Mouse (Mus musculus) CD4-positive helper T cell, adult 2 months (primary cell): ENCODE measurements at regions not wholly inside any gene's neighbourhood (a gene's known extent, or its start where the extent isn't known, plus 50 kb on each side); places are given as distances from the start of the nearest gene placed in this dataset.
A peak's percentile ranks its signal among the peaks of the same experiment; 100 is the strongest.

Experiments used
- DNase-seq: peaks from one replicate; pipeline ENCODE4 v3.0.0-alpha.2; 2012; ENCODE audit warnings: low read depth, missing footprints, low spot score

DNA sequence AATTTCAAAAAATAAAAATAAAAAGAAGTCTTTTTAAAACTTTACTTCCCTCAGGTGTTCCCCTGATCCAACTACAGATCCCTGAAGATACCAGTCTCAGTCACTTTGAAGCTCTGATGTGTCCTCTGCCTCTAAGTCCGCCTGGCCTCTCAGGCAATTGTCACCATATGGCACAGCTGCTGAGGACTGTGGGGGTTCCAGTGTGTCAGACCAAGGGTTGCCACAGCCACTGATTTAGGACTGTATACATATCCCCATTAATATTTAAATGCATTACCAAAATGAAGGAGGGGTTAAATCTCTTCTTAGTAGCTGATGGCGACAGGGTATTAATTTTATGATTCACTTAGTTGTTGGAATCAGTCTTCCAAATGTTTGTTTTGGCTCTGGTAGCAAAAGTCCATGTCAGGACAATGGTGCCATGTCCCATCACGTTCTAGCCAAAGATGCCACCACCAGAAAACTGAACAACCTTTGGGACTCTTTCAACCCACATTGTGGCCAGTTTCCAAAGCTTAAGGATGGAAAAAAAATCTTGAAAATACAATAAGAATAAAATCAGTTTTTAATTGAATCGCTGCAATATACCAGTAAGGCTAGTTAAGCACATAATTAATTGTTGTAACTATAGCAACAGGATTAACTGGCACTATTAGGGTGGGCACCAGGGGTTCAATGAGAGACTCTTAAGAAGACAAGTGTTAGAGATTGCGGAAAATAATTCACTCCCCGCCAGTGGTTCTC lies 62.5 kb downstream of the Arrdc4 start:
- DNase-seq, result no peak

DNA sequence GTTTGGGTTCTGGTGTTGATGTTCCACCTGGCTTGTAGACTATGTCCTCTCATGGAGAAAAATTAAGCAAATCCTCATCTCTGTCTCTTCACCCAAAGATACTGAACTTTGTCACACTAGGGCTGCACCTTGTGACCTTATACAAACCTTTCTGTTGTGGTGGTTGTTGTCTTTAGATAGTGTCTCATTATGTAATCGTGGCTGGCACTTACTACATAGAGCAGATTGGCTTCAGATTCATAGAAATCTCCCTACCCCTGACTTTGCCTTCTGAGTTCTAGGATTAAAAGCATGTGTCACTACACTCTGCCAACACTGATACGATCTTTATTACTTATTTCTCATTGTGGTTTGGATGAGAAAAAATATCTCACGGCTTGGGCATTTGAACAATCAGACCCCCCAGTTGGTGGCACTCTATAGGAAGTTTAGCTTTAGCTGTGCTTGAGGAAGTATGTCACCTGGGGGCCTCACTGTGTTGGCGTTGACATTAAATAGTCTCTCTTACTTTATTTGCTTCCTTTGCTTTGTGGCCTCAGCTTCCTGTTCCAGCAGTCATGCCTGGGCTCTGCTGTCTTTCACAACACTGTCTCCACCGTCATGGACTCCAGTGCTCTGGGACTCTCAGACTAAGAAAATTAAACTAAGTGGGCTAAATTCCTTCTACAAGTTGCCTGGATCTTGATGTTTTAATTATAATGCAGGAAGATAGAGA lies 66.0 kb downstream of the Arrdc4 start:
- DNase-seq, result no peak

DNA sequence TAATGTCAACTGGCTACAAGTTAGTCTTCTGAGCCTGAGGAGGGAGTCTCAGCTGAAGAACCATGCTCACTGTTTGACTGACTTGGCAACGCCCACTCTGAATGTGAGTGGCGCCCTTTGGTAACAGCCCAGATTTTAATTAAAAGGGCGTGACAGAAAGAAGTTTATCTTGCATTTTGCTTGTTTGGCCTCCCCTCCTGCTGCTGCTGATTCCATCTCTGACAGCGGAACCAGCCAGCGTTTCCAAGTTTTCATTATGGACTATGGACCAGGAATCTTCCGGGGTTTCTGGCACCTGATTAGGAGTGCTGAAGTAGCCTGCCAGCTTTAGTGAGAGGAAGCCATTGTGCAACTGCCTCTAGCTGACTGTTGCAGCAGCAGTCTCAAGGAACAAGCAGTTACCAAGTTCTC lies 66.7 kb downstream of the Arrdc4 start:
- DNase-seq, result no peak

DNA sequence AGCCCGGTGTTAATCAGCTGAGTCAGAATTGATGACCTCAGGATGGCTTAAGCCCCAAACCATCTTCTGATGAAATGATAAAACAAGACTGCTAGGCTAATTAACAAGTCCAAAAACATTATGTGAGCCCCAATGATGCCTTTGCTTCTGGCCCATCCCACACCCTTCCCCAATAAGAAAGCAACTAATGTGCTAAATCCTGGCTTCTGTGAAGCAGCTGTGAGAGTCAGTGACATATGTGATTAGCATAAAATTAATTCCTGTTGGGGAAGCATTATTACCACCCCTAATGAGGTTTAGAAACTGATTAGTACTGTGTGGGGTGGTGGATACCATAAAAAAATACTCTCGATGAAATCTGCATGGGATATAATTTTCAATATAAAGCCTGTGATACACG lies 69.3 kb downstream of the Arrdc4 start:
- no peak for DNase-seq

DNA sequence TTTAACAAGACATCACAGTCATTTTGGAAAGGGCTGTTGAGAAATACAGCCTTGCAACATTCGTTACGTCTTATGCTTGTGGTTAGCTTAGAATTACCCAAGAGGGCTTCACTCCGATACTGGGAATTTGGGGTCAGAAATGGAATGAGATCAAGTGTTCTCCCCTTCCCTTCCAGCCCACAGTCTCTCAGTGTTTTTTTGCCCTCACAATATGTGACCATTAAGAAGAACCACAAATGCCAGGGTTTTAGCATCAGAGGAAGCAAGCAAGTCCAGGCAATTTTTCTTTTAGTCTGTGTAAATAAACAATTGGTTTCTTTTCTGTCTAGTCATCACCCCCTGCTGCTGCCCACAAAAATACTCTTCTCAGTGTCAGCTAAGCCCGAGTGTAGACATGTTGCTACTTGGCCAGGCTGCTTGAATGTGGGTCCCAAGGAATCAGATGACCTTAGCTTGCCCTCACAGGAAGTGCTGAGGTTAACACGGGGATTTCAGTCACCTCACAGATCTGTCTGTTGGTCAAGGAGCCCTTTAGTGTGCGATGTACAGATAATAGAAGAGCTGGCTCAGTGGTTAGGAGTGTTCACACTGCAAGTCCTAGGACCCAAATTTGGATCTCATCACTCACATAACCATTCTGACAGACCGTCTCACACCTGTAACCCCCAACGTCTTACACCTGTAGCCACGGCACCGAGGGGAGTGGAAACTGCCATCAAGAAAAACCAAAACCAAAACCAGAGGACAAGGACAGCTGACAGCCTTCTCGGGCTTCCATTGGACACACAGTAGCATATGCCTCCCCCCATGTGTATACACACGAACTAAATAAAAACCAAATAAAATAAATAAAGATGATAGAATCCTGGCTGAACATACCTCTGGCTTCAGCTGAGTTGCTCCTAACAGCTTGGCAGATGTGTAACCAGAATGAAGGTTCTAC lies 81.0 kb downstream of the Arrdc4 start:
- no peak for DNase-seq

DNA sequence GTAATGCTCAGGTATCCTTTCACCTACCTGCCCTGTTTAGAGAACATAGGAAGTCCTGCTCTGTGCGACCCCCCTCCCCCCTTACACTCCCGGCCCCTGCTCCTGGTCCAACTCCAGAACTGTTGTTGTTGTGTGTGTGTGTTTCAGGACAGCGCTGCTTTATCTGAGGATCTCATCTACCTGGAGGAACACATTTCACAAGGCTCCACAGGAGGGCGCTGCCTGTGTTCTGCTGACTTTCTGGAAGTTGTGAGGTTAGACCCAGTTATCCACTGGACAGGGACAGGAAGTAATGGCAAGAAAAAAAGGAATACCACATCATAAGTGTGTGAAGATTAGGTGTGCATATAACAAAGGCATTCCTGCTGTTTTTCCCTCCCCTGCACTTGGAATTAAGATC lies 81.8 kb downstream of the Arrdc4 start:
- DNase-seq, result no peak

DNA sequence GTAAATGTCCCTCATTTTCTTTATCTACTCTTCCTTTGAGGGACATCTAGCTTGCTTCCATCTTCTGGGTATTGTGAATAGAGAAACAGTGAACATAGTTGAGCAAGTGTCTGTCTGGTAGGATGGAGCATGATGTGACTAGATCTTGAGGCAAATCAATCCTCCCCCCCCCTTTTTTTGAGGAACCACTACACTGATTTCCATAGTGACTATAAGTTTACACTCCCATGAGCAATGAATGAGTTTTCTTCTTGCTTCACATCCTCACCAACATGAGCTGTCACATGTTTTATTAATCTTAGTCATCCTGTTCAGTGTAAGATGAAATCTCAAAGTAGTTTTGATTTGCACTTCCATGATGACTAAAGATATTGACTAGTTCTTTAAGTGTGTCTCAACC lies 92.7 kb downstream of the Arrdc4 start:
- DNase-seq, result no peak

DNA sequence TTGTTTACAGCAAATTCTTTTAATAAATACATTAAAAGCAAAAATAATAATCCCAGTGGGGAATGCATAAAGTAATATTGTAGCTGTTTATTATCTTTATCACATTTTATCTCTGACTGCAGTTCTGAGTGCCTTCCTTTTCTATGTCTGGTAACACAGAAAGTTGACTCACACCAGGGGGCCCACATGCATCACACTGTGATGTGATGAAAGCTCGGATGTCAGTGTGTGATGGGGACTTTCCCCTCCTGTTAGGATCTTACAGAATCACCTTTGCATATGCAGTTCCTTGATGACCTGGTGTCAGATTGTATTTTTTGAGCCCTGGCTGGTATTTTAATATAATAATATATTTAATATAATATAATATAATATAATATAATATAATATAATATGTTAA lies 95.5 kb downstream of the Arrdc4 start:
- no peak for DNase-seq

DNA sequence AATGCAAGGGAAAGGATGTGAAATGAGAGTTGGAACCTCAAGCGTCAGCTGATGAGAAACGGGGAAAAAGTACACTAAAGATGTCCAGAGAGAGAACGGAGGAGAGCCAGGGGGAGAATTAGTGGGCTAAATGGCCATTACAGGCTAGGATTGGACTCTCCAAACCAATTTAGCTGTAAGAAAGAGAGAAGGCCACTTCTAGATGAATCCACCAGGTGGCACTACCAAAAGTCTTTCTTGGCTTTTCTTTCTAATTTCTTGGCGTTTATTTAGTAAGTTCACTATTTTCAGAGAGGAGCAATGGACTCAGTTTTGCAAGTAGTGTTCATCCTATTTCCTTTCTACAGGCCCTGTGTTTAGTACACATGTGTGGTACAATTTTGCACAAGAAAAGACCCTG lies 97.6 kb downstream of the Arrdc4 start:
- no peak for DNase-seq

DNA sequence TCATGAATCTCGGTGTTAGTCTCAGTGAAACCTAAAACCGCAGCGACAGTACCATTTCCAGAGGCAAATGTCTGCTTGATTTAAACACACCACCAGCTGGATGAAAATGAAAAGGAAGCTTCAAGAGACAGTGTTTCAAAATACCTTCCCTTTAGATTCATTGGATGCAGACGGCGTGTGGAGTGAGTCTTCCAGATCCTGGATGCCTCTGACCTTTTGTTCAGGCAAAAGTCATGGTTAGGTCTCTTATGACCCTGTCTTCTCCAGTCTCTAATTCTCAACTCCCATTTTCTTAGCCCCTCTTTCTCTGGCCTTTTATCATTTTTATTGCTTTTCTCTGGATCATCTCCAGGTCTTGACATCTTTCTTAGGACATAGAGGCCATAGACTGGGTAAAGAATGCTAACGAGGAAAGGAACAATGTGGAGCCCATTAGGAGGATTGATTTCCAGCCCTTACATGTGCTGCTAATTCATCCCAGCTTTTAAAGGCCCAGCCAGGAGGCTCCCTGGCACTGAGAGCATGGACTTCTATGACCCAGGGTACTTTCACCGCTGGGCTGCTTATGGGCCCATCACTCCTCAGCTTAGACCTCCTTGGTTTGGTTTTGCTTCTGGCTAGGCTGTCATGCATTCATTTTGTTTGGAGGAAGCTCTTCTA lies 111.4 kb downstream of the Arrdc4 start:
- DNase-seq, result no peak

DNA sequence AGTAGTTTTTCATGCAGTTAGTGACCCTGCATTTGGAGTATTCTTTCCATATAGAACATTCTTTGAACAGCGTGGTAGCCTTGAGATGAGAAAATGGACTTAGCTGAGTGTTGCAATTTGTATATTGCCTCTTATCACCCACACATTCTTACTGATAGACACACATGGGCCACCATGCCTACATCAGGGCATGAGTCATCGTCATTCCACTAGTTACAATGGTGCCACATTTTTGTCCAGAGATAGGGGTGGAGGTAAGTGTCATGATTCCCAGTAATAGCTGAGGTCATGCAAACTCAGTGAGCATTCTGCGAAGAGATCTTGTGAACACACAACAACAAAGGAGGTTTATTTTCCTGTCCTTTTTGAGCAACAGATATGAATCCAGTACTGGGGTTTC lies 128.0 kb downstream of the Arrdc4 start:
- DNase-seq, result no peak

DNA sequence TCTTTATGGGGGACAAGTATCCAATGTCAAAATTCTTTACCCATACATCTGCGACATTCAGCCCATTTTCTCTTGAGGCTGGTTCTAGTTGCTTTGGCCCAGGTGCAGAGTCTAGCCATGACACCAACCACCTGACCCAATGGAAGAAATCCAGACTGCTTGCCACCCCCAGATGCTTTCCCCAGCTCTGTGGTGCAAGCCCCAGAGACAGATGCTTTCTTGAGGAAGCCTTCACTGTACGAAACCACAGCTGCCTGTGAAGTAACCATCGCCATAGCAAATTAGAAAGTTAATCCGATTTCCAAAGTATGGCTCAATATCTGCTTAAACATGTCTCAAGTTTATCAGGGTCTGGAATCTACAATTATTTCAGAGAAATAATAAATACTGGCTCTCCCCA lies 138.5 kb downstream of the Arrdc4 start:
- DNase-seq, result no peak

DNA sequence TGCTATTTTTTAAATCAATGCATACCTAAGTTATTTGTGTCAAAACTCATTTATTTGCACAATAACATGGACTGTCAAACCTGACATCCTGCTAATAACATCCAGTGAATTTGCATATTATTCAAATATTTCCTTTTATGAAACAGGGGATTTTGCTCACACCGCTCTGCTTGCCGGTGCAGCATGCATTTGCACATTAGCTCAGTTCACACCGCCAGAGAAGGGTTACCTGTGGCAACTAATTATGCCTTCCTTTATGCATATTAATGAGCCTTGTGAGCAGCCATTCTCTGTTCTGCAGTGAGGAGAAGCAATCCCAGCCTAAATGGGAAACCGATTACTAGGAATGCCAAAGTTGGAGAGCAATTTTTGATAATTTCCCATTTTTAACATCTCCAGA lies 141.9 kb downstream of the Arrdc4 start:
- no peak for DNase-seq

DNA sequence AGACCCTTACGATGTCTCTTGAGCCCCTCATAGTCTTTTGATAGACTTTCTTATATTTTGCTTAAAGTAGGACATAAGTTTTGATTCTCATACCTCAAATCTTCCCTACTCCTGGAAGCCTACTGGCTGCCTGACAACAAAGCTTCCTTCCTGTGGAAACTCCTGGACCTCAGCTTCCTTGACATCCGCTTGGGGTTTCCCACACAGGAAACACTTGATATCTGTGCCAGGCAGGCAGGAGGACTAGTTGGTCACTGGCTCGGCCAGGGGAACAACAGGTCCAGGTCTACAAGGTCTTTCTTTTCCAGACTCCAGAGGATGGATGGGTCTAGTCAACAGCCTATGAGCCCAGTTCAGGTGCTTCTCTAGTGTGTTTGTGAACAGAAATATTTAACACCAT lies 142.8 kb downstream of the Arrdc4 start:
- no peak for DNase-seq

DNA sequence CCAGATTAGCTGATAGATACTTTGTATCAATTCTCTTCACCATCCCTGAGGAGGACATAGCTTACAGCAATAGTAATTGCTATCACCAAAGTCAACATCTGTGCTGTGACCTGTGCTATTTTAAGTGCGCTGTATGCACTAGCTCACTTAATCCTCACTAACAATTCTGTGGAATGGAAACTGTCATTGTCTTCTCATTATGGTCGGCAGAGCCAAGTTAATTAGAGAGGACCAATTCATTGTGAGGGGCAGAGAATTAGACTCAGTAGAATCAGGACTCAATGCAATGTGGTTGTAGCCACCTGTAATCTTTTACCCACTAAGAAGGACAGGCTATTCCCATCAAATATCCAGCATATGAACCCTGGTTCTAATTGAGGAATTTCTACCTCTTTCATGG lies 145.3 kb downstream of the Arrdc4 start:
- no peak for DNase-seq

DNA sequence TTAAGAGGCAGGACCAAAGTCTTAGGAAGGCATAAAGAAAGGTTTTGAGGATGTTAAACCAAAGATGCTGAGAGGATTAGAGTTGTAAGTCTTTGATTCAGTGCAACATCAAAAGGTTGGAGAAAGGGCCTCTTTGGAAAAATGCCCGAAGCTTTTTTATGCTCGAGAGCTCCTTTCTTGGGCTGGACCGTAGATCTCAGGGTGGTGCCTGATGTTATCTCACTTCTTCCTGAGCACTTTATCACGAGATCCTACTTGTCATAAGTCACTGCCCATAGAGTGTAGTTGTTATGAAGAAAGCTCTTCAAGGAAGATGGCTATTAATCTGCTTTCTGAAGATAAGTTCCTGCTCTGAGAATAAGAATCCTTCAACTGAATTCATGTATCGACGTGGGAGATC lies 147.0 kb downstream of the Arrdc4 start:
- DNase-seq, result no peak

DNA sequence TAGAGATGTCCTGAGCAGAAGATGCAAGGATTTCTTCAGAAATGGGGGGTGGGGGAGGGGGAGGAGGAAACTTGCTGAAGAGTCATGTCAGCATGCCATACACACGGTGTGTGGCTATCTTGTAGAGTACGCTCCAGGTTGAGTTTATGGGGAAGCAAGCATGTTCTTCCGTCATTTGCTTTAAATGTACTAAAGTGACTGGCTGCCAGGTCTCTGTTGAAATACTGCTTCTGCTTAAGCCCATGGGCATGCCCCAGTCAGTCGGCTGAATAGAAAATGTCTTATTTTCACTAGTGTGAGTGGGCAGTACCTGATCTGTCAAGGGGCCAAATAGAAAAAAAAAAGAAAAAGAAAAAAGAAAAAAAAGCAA lies 155.0 kb downstream of the Arrdc4 start:
- no peak for DNase-seq

DNA sequence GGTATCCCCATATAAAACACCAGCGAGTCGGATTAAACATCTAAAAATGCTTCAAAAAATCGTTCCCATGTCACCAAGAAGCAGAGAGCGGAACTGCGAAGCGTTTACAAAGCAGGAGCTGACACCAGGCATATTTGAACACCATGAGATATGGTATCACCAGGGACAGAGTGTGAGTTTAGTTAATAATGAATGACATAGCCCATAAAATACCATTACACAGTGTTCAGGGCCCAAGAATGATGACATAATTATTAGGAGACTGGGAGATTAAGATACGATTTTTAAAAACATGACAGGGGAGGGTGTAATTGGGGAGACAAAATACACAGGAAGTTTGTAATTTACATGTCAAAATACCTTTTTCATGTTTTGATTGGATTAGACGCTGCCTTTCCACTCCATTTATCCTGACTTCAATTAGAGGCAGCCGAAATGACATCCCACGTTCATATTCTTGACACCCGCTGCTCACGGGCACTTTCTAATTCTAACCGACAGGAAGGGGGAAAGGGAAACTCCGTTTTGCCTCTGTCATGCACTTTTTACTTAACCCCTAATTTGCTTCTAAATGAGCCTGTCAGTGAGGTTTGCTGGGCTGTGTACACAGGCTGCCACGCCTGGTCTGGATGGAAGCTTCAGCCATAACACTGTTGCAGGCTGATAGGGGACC lies 155.6 kb downstream of the Arrdc4 start:
- DNase-seq, result no peak

DNA sequence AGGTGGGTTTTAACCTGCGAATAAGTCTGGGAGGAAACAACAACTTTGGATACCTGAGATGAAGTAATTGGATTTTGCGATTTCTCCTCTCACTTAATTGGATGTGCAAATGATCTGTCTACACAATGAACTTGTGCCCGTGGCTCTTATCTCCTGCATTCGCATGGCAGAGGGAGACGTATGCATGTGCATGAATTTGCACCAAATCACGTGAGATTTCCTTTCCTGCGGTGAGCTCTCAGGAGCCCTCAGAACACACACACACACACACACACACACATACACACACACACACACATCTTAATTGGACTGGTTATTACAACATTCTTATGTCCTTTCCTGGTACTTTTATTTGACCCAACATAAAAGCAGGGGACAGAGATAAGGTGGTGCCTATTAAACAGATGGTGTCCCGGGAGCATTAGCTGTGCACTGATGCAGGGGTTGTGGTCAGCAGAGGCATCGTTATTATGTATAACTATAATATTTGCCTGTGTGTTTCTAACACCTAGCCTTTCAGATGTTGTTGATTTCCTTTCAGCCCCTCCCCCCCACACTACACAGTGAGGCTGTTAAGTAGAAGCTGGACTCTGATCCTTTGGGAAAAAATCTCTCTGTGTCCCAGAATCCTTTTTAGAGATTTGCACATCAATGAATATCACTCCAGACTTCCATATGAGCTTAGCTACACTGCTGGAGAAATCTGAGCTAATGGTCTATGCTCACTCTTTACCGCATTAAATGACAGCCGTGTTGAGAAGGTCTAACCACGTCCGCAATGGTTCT lies 166.3 kb downstream of the Arrdc4 start:
- no peak for DNase-seq

DNA sequence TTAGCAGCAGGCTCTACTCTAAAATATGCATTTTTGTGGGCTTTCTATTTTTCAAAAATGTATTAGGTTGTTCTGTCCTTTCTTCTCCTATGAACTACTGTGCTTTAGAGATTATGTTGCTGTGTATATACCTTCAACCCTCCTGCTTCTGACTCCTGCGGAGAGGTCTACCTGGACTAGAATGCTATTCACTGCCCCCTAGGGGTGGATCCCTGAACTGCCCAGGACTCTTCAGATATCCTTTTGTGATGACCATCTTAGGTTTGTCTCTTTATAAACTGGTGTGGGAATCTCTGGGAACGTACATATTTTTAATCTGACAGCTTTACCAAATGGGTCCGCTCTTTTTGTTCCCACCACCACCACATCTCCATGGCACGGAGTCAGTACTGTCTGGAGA lies 168.4 kb downstream of the Arrdc4 start:
- DNase-seq, result peak; percentile 12

DNA sequence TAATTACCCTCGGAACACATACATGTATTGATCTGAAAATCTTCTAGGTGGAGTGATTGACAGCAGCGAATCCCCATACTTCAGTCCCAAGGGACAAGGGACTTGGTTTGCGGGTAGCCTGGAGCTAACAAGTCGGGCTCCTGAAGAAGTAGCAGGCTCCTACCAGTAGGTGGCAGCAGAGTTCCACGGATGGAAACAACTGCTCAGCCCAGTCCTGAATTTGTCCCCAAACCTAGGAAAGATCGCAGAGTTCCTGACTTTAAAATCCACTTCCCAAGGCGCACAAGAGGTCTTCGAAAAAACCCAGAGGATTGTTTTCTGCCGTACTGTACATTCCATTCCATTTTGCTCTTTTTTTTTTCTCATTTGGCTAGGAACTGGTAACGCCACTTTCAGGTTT lies 169.4 kb downstream of the Arrdc4 start:
- peak; percentile 56 for DNase-seq
